Mouse (Mus musculus): ENCODE results near the gene Cdk15. TPM values are rescaled to one million over a fixed set of nuclear protein-coding genes. Genes with fewer than 3 reads are reported as not detected.

Cdk15 gene
- polyA plus RNA-seq, 2 experiments: not detected

- H3K9me3 ChIP-seq (ENCODE audit: control insufficient read depth, low read length): no peaks in the 10 kb centered on the region
- no peak overlapping the region for H3K9ac ChIP-seq (replicated peaks)
- ATAC-seq (ENCODE audit: insufficient read depth) (no peak), DNase-seq (ENCODE audit: low read depth in 3 of 3, low spot score in 3 of 3) (no peak)
- no peaks in the 10 kb centered on the region for H3K4me1 ChIP-seq (replicated peaks; ENCODE audit: control insufficient read depth in 2 of 2, insufficient read depth in 2 of 2, low read length in 1 of 2)
- 60% methylated on average over 10 of the region's 10 CpGs for WGBS (ENCODE audit: insufficient replicate concordance)
- H3K27me3 ChIP-seq (ENCODE audit: control insufficient read depth, insufficient read depth, low read length): no peaks in the 10 kb centered on the region; the same call in 1 of the 2 replicates
- H3K36me3 ChIP-seq (replicated peaks; ENCODE audit: control insufficient read depth, insufficient read depth, low read depth): no peaks in the 10 kb centered on the region
- TF ChIP-seq EP300 (IDR thresholded peaks at IDR 0.05; ENCODE audit: low read depth): no peak
- H3K27ac ChIP-seq: no peak overlapping the region
- H3K4me2 ChIP-seq (ENCODE audit: low read depth): no peak overlapping the region
- H3K4me3 ChIP-seq (ENCODE audit: insufficient read depth in 1 of 2, low read depth in 2 of 2, low read length in 2 of 2): no peak overlapping the region
Observed at GRCm38 (mm10) chr1:59333860-59334561, 77.3 kb downstream of the Cdk15 start.

GRCm38 (mm10) chr1:59334562-59334890, 77.8 kb downstream of the Cdk15 start:
- no peaks in the 10 kb centered on the region for H3K36me3 ChIP-seq (replicated peaks; ENCODE audit: control insufficient read depth, insufficient read depth, low read depth)
- no peak overlapping the region for H3K4me2 ChIP-seq (ENCODE audit: low read depth)
- ATAC-seq (ENCODE audit: insufficient read depth) (no peak), DNase-seq (ENCODE audit: low read depth in 3 of 3, low spot score in 3 of 3) (no peak)
- TF ChIP-seq EP300 (IDR thresholded peaks at IDR 0.05; ENCODE audit: low read depth) (no peak), CTCF (IDR thresholded peaks at IDR 0.05; ENCODE audit: low read depth) (no peak)
- H3K4me3 ChIP-seq (ENCODE audit: insufficient read depth in 1 of 2, low read depth in 2 of 2, low read length in 2 of 2): no peak overlapping the region
- no peaks in the 10 kb centered on the region; the same call in 1 of the 2 replicates for H3K27me3 ChIP-seq (ENCODE audit: control insufficient read depth, insufficient read depth, low read length)
- no peaks in the 10 kb centered on the region for H3K4me1 ChIP-seq (replicated peaks; ENCODE audit: control insufficient read depth in 2 of 2, insufficient read depth in 2 of 2, low read length in 1 of 2)
- no peak overlapping the region for H3K9ac ChIP-seq (replicated peaks)
- no peaks in the 10 kb centered on the region for H3K9me3 ChIP-seq (ENCODE audit: control insufficient read depth, low read length)
- 43% methylated on average over 4 of the region's 4 CpGs for WGBS (ENCODE audit: insufficient replicate concordance)
- no peak overlapping the region for H3K27ac ChIP-seq

DNA sequence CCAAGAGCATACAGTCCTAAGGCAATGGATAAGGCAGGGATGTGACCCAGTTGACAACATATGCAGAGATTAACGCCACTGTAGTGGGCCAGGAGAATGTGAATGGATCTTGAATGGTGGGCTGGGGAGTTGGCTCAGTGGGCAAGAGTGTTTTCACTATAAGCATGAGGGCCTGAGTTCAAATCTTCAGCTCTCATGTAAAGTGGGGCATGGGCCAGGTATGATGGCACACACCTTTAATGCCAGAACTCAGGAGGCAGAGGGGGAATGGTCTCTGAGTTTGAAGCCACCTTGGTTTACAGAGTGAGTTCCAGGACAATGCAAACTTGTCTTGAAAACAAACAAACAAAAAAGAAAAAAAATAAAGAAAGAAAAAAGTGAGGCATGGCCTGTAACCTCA, 79.5 kb downstream of the Cdk15 start:
- no peaks in the 10 kb centered on the region for H3K36me3 ChIP-seq (replicated peaks; ENCODE audit: control insufficient read depth, insufficient read depth, low read depth)

DNA sequence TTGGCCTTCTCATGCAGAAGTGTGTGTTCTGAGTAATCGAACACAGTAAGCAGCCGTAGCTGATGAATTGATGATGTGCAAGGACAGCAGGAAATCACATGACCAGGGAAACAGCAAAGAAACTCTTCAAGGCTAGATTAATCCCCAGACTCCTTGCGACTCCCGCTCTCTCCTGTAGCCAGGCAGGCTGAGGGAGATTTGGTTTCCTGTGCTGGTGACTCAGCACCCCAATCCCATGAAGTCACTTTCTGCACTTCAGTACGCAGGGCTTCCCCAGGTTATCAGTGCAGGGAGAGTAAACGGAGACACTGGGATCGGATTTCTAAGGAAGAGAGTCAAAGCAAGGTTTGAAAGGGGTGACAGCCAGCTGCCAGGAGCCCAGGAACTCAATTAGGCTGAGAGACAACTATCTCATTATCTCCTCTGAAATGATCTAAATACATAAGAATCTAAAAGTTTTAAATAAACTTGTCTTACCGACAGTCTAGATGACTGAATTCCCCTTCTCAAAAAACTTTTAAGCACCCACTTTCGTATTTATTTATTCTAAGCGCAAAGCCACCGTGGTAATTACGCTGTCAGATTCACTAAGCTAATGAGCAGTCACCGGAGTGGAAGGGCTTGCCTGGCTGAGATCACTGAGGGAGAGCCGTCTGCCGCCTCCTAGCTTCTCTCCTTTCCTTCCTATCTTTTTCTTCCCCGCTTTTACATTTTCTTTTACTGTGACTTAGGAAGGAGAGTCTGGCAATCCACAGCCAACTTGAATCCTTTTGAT, 84.3 kb downstream of the Cdk15 start:
- WGBS (ENCODE audit: insufficient replicate concordance): 14% methylated on average over 16 of the region's 16 CpGs
- Histone ChIP-seq H3K9me3 (ENCODE audit: control insufficient read depth, low read length) (no peaks in the 10 kb centered on the region), H3K4me3 (ENCODE audit: insufficient read depth in 1 of 2, low read depth in 2 of 2, low read length in 2 of 2) (no peak overlapping the region), H3K9ac (replicated peaks) (no peak overlapping the region), H3K4me1 (replicated peaks; ENCODE audit: control insufficient read depth in 2 of 2, insufficient read depth in 2 of 2, low read length in 1 of 2) (0 out of 4 replicates have a peak, but pooled peaks cover 0 to 2% of the 10 kb centered on the region in 2 experiments), H3K4me2 (ENCODE audit: low read depth) (no peak overlapping the region), H3K27ac (no peak overlapping the region), H3K27me3 (ENCODE audit: control insufficient read depth, insufficient read depth, low read length) (no peaks in the 10 kb centered on the region), H3K36me3 (replicated peaks; ENCODE audit: control insufficient read depth, insufficient read depth, low read depth) (no peaks in the 10 kb centered on the region)
- no peak for DNase-seq (ENCODE audit: low read depth in 3 of 3, low spot score in 3 of 3)
- ATAC-seq (ENCODE audit: insufficient read depth): no peak
- TF ChIP-seq EP300 (IDR thresholded peaks at IDR 0.05; ENCODE audit: low read depth) (no peak), CTCF (IDR thresholded peaks at IDR 0.05; ENCODE audit: low read depth) (no peak)

More for the DNA sequence above, 79.5 kb downstream of the Cdk15 start:
- DNase-seq (ENCODE audit: low read depth in 3 of 3, low spot score in 3 of 3): no peak
- TF ChIP-seq CTCF (IDR thresholded peaks at IDR 0.05; ENCODE audit: low read depth) (no peak), EP300 (IDR thresholded peaks at IDR 0.05; ENCODE audit: low read depth) (no peak)
- Histone ChIP-seq H3K4me3 (ENCODE audit: insufficient read depth in 1 of 2, low read depth in 2 of 2, low read length in 2 of 2) (no peak overlapping the region), H3K9ac (replicated peaks) (no peak overlapping the region), H3K9me3 (ENCODE audit: control insufficient read depth, low read length) (no peaks in the 10 kb centered on the region), H3K4me1 (replicated peaks; ENCODE audit: control insufficient read depth in 2 of 2, insufficient read depth in 2 of 2, low read length in 1 of 2) (0 out of 4 replicates have a peak, but pooled peaks cover 0 to 2% of the 10 kb centered on the region in 2 experiments), H3K27me3 (ENCODE audit: control insufficient read depth, insufficient read depth, low read length) (no peaks in the 10 kb centered on the region), H3K4me2 (ENCODE audit: low read depth) (no peak overlapping the region), H3K27ac (no peak overlapping the region)
- WGBS (ENCODE audit: insufficient replicate concordance): 70% methylated on average over 1 of the region's 1 CpGs
- no peak for ATAC-seq (ENCODE audit: insufficient read depth)

- 52% methylated on average over 3 of the region's 3 CpGs for WGBS (ENCODE audit: insufficient replicate concordance)
- no peak overlapping the region for H3K4me2 ChIP-seq (ENCODE audit: low read depth)
- no peak for TF ChIP-seq CTCF (IDR thresholded peaks at IDR 0.05; ENCODE audit: low read depth)
- no peak for TF ChIP-seq EP300 (IDR thresholded peaks at IDR 0.05; ENCODE audit: low read depth)
- no peak overlapping the region for H3K27ac ChIP-seq
- 0 out of 4 replicates have a peak, but pooled peaks cover 0 to 2% of the 10 kb centered on the region in 2 experiments for H3K4me1 ChIP-seq (replicated peaks; ENCODE audit: control insufficient read depth in 2 of 2, insufficient read depth in 2 of 2, low read length in 1 of 2)
- H3K9ac ChIP-seq (replicated peaks): no peak overlapping the region
- no peak for ATAC-seq (ENCODE audit: insufficient read depth)
- H3K9me3 ChIP-seq (ENCODE audit: control insufficient read depth, low read length): no peaks in the 10 kb centered on the region
- no peaks in the 10 kb centered on the region for H3K27me3 ChIP-seq (ENCODE audit: control insufficient read depth, insufficient read depth, low read length)
- no peaks in the 10 kb centered on the region for H3K36me3 ChIP-seq (replicated peaks; ENCODE audit: control insufficient read depth, insufficient read depth, low read depth)
- H3K4me3 ChIP-seq (ENCODE audit: insufficient read depth in 1 of 2, low read depth in 2 of 2, low read length in 2 of 2): no peak overlapping the region
- no peak for DNase-seq (ENCODE audit: low read depth in 3 of 3, low spot score in 3 of 3)
Observed at GRCm38 (mm10) chr1:59341697-59342096, 85.0 kb downstream of the Cdk15 start.
